Mouse (Mus musculus) limb, embryonic 10.5 days (tissue): ENCODE data around the gene Tspan5. TPM values are rescaled to one million over a fixed set of nuclear protein-coding genes. Genes with fewer than 3 reads are reported as not detected.

Experiments used
- DNase-seq: peaks from one replicate; pipeline ENCODE4 v3.0.0-alpha.2; 2017; ENCODE audit warnings: low spot score
- H3K27ac ChIP-seq: fragments of 300-500 bp; sonication (generic); 2 replicates; pipeline ENCODE4 v1.5.1; 2016; ENCODE audit warnings: mild to moderate bottlenecking
- H3K27me3 ChIP-seq: fragments of 300-500 bp; sonication (generic); 2 replicates; pipeline ENCODE4 v1.6.1; 2016; ENCODE audit warnings: low read depth, mild to moderate bottlenecking; ENCODE audit not compliant: poor library complexity, severe bottlenecking
- H3K36me3 ChIP-seq: fragments of 300-500 bp; sonication (generic); 2 replicates; pipeline ENCODE4 v1.6.1; 2016; ENCODE audit warnings: mild to moderate bottlenecking, moderate library complexity
- H3K4me1 ChIP-seq: fragments of 300-500 bp; sonication (generic); 2 replicates; pipeline ENCODE4 v1.6.1; 2016
- H3K4me3 ChIP-seq: fragments of 300-500 bp; sonication (generic); 2 replicates; pipeline ENCODE4 v1.5.1; 2016; ENCODE audit warnings: mild to moderate bottlenecking, moderate library complexity
- H3K9me3 ChIP-seq: fragments of 300-500 bp; sonication (generic); replicated peaks from 2 replicates; pipeline ENCODE4 v1.6.1; 2016; ENCODE audit warnings: mild to moderate bottlenecking
- WGBS: fragments of 180-500 bp; shearing (Covaris S2); methylation state at CpG from one replicate; pipeline ENCODE4 v1.1.7; 2016; 5-methylcytosine and 5-hydroxymethylcytosine counted together
- polyA plus RNA-seq: library from polyadenylated mRNA; unstranded; fragments of >200 nt; fragmentation: Nextera tagmentation; extraction: Ambion mirVana; gene quantifications from 2 replicates; pipeline ENCODE4 v1.2.1, GENCODE M21; 2016

The Tspan5 gene
- polyA plus RNA-seq: 14.1 and 16.6 TPM in 2 replicates

DNA sequence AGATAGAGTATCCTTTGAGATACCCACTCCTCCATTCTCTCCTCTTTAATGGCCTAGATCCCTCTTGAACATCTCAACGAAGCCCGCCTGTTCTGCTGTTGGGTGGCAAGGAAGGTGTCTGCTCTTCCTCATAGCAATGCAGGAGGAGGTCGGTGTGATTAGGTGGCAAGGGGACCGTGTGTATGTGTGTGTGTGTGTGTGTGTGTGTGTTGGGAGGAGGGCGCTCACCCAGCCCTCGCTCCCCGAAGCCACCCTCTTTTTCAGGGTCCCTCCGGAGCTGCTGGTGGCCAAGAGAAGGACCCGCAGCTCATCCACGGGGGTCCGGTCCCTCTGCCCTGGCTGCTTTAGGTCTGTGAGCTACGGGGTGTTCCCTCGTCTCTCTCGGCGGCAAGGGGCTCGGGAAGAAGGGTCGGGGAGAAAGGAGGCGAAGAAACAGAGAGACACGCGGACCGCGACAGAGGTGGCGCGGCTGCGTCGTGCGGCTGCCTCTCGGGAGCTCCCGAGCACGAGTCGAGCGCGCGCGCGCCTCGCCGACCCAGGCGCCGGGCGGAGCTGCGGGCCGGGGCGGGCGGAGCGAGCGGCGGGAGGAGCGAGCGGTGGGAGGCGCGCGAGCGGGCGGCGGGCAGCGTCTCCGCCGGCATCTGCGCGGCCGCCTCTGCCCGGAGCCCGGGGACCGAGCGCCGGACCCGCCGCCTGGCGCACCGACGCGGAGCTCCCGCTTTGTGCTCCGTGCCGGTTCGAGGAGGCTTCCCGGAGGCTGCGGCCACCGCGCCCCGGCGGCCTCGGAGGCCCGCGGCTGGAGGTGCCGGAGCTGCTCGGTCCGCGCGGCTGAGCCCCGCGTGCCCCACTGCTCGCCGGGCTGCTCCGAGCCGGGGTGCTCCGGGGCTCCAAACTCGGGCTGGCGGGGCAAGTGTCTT lies at the start of gene Tspan5:
TSS of gene Tspan5 (plus strand) at position 547 of the 917 bp plus-strand sequence.
- peak within 1 kb of the TSS; percentile 88 for H3K4me3 ChIP-seq
- peak within 1 kb of the TSS; percentile 93 for H3K27ac ChIP-seq
- peaks cover 28% of the 10 kb centered on the region for H3K4me1 ChIP-seq
- peak; percentile 82 for DNase-seq
- H3K27me3 ChIP-seq: peaks cover 17% of the 10 kb centered on the region
- H3K9me3 ChIP-seq: no peaks in the 10 kb centered on the region
- H3K36me3 ChIP-seq: no peaks in the 10 kb centered on the region
- under 1% methylated on average over 71 of the region's 100 CpGs for WGBS

DNA sequence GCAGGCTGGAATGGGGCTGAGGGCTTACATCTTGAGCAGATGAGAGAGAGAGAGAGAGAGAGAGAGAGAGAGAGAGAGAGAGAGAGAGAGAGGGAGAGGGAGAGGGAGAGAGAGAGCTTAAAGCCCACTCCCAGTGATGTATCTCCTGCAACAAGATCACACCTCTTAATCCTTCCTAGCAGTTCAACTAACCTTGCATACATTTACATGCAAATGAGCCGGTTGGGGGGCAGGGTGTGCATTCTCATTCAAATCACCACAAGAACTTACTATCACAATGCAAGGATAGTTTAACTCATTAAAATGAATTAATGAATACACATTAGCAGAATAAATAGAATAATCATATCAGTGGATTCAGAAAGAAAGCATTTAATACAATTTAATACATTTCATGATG lies 49.7 kb upstream of the Tspan5 start:
- no peaks in the 10 kb centered on the region for H3K36me3 ChIP-seq
- no peaks in the 10 kb centered on the region for H3K9me3 ChIP-seq
- no peaks in the 10 kb centered on the region for H3K4me1 ChIP-seq
- H3K4me3 ChIP-seq: no peak overlapping the region
- WGBS: 35% methylated on average over 1 of the region's 1 CpGs
- no peak for DNase-seq
- H3K27me3 ChIP-seq: no peaks in the 10 kb centered on the region
- no peak overlapping the region for H3K27ac ChIP-seq

DNA sequence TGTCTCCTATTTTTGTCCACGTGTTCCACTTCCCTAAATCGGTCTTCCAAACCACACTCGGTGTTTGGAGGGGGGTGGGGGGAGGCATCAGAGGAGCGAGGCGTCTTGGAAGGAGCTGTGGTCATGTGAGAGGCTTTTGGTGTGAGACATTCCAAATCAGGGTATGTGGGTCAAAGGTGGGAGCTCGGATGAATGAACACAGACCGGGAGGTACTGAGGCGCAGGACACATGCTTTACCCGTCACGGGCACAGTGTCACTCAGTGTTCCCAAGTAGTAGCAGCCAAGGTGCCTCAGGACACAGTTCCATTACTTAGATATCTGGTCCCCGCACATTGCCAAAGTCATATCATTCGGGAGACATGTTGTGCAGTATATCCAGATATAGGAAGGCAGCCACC lies 38.6 kb upstream of the Tspan5 start:
- Histone ChIP-seq H3K27me3 (no peaks in the 10 kb centered on the region), H3K4me3 (no peak overlapping the region), H3K27ac (no peak overlapping the region), H3K36me3 (no peaks in the 10 kb centered on the region), H3K4me1 (0 out of 2 replicates have a peak, but pooled peaks cover 3% of the 10 kb centered on the region), H3K9me3 (no peaks in the 10 kb centered on the region)
- 88% methylated on average over 12 of the region's 12 CpGs for WGBS
- no peak for DNase-seq

DNA sequence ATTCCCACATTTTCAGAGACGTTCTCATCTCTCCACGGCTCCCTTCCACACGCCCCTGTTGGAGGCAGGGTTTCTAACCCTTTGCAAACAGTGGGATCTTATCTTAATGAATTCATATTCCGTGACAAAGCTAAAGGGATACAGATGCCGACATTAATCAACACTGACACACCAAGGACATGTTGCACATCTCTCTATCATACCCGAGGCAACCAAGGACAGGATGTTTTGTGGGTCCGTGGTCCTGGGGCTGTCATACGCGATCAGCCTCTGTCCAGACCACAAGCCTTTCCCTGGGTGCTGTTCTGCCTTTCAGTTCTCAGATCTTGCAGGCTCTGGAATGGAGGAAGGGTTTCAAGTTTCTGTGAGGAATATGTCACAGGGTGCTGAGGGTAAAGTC lies 37.5 kb upstream of the Tspan5 start:
- Histone ChIP-seq H3K27me3 (no peaks in the 10 kb centered on the region), H3K9me3 (no peaks in the 10 kb centered on the region), H3K4me3 (no peak overlapping the region), H3K4me1 (0 out of 2 replicates have a peak, but pooled peaks cover 3% of the 10 kb centered on the region), H3K36me3 (no peaks in the 10 kb centered on the region), H3K27ac (no peak overlapping the region)
- WGBS: 85% methylated on average over 9 of the region's 9 CpGs
- no peak for DNase-seq

DNA sequence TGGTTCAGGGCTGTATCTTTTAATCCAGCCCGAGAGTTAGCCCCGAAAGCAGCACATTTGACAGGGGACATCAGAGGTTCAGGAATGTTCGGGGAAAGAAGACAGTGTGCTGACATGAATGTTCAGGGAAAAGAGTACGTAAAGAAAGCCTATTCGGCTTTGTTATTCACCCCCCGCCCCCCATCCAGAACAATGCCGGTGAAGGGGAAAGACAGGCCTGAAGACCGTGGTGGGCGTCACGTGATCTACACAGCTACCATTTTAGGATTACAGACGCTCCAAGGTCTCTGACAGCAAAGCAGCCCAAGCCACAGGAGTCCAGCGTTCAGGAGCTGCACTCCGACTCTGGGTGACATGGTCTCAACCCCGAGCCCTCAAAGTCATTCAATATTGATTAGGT lies 36.1 kb upstream of the Tspan5 start:
- H3K27me3 ChIP-seq: no peaks in the 10 kb centered on the region
- H3K4me1 ChIP-seq: 0 out of 2 replicates have a peak, but pooled peaks cover 3% of the 10 kb centered on the region
- no peaks in the 10 kb centered on the region for H3K36me3 ChIP-seq
- 83% methylated on average over 14 of the region's 14 CpGs for WGBS
- no peaks in the 10 kb centered on the region for H3K9me3 ChIP-seq
- DNase-seq: no peak
- no peak overlapping the region for H3K4me3 ChIP-seq
- H3K27ac ChIP-seq: no peak overlapping the region

DNA sequence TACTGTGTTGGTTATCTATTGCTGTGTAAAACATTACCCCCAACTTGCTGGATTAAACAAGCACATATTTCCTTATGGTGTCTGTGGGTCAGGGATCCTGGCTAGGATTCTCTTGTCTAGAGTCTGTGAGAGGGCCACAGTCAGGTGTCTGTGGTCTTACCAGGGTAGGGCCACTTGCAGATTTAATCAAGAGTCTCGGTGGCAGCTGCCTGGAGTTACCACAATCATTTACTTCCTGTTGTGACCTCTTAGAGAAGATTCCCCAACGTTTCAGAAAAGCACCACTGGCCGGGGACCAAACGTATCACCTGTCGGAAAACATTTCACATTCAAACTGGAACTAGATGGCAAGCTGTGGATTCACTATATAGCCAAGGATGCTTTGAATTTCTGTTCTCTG lies 32.8 kb upstream of the Tspan5 start:
- Histone ChIP-seq H3K36me3 (no peaks in the 10 kb centered on the region), H3K4me1 (no peaks in the 10 kb centered on the region), H3K4me3 (no peak overlapping the region), H3K27ac (no peak overlapping the region), H3K9me3 (no peaks in the 10 kb centered on the region), H3K27me3 (no peaks in the 10 kb centered on the region)
- 83% methylated on average over 5 of the region's 5 CpGs for WGBS
- no peak for DNase-seq

DNA sequence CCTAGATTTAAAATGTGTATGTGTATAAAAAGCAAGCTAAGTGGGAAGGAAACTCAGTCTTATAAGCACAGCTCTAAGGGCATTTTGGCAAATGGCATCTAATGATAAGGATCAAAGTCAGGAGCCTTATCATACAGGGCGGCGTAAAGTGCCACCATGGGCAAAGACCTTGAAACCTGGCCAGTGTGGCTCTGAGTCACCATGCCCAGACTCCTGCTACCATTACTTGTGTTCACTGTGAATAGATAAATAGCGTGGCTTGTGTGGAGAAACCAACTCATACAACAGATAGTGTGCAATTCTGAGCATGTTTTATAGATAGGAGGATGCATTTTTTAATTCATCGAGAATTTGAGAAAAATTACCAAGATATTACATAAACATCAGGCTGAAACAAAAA lies 30.0 kb upstream of the Tspan5 start:
- Histone ChIP-seq H3K4me3 (no peak overlapping the region), H3K27ac (no peak overlapping the region), H3K36me3 (no peaks in the 10 kb centered on the region), H3K4me1 (no peaks in the 10 kb centered on the region), H3K27me3 (no peaks in the 10 kb centered on the region), H3K9me3 (no peaks in the 10 kb centered on the region)
- no peak for DNase-seq
- 96% methylated on average over 4 of the region's 4 CpGs for WGBS

DNA sequence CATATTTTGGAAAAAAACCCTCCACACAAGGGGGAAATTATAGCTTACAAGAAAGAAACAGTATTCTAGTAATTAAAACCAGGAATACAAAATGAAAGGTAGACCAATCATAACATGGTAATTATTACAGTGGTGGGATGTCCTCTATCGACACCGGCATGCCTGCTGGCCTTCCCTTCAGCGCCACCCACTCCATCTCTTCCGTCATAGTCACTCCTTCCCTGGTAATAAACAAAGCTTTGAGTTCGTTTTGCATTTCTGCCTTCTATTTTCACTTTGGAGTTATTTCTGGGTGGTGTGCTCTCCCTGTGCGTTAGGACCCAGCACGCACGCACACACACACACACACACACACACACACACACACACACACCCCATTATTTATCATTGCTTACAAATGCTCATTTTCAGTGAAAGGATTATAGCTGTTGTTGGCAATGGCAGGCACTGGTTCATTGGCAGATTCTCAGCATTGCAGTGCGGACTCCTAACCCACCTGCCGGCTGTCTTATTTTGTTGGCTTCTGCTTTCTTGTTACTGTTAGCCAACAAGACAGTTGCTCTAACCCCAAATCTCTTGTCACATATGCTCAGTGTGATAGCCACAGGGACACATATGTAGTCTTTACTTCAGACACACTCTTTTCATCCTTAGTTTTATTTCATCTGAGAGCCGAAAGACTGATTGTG lies 29.4 kb upstream of the Tspan5 start:
- Histone ChIP-seq H3K4me3 (no peak overlapping the region), H3K27ac (no peak overlapping the region), H3K36me3 (no peaks in the 10 kb centered on the region), H3K27me3 (no peaks in the 10 kb centered on the region), H3K4me1 (no peaks in the 10 kb centered on the region), H3K9me3 (no peaks in the 10 kb centered on the region)
- no peak for DNase-seq
- WGBS: 89% methylated on average over 11 of the region's 11 CpGs

DNA sequence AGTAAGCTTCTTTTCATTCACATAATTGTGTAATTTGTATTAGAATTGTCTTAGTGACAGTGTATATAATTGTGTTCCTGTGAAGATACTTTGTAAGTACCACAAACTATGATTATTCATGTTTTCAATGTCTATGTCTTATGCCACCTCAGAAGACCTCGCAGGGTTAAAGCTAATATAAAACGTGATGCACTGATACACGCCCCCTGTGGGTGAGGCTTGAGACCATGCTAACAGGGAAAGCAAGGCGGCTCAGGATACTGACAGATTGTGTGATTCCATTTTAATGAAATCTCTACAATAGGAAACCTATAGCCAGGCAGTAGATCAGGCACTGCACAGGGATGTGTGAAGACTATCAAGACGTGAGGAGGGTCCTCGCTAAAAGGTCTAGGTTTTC lies 28.9 kb upstream of the Tspan5 start:
- H3K9me3 ChIP-seq: no peaks in the 10 kb centered on the region
- DNase-seq: no peak
- H3K4me3 ChIP-seq: no peak overlapping the region
- no peak overlapping the region for H3K27ac ChIP-seq
- no peaks in the 10 kb centered on the region for H3K27me3 ChIP-seq
- no peaks in the 10 kb centered on the region for H3K4me1 ChIP-seq
- no peaks in the 10 kb centered on the region for H3K36me3 ChIP-seq
- WGBS: 66% methylated on average over 6 of the region's 6 CpGs

DNA sequence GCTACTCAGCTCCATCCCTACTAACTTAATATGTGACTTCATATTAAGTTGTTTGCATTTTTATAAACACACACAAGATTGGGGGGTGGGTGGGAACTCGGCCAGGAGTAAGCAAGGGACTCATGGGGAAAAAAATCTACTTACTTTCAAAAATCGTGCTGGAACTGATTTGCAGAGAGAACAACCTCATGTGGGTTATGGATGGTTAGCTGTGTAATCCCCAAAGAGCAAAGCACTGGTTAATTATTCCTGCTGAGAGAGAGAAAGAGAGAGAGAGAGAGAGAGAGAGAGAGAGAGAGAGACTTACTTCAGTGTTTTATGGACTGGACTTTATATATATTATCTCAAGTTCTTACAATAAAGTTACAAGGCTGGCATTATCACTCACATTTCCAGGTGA lies 27.2 kb upstream of the Tspan5 start:
- H3K4me3 ChIP-seq: no peak overlapping the region
- WGBS: 83% methylated on average over 2 of the region's 2 CpGs
- no peak for DNase-seq

DNA sequence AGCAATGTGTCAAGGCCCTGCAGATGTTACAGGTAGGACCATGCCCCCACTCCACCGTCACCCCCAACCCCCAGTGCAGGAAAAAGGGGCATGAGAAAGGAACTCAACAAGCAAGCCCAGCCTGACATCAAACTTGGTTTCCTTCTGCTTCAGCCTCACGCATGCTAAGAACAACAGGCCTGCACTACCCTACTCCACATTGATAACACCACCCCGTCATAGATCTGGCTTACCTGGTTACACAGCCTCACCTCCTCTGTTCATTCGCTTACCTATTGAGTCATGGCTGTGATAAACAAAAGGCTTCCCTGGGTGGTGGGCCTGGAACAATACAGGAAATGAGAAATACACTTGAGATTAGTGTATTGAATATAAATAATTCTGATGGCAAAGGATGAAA lies 26.8 kb upstream of the Tspan5 start:
- DNase-seq: no peak
- Histone ChIP-seq H3K27me3 (no peaks in the 10 kb centered on the region), H3K4me3 (no peak overlapping the region), H3K36me3 (no peaks in the 10 kb centered on the region), H3K4me1 (no peaks in the 10 kb centered on the region), H3K27ac (no peak overlapping the region), H3K9me3 (no peaks in the 10 kb centered on the region)
- 86% methylated on average over 4 of the region's 4 CpGs for WGBS

More for the DNA sequence above, 27.2 kb upstream of the Tspan5 start:
- Histone ChIP-seq H3K9me3 (no peaks in the 10 kb centered on the region), H3K27ac (no peak overlapping the region), H3K27me3 (no peaks in the 10 kb centered on the region), H3K4me1 (no peaks in the 10 kb centered on the region), H3K36me3 (no peaks in the 10 kb centered on the region)

DNA sequence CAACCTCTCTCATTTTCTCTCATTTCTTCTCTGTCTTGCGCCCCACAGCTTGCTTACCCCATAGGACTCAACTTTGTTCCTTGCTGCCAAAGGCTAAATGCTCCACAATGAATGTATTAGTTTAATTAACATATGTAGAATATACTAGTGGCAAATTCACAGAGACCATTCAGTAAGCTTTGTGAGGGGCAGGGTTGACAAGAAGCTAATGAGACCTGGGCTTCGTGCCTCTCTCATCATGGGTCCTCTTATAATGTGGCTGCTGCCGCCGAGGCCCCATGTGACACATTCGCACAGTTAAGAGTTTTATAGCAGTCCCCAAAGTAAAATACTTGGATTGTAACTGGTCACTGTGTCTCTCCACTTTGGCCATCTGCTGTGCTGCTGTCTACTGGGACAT lies 25.0 kb upstream of the Tspan5 start:
- no peaks in the 10 kb centered on the region for H3K27me3 ChIP-seq
- DNase-seq: no peak

DNA sequence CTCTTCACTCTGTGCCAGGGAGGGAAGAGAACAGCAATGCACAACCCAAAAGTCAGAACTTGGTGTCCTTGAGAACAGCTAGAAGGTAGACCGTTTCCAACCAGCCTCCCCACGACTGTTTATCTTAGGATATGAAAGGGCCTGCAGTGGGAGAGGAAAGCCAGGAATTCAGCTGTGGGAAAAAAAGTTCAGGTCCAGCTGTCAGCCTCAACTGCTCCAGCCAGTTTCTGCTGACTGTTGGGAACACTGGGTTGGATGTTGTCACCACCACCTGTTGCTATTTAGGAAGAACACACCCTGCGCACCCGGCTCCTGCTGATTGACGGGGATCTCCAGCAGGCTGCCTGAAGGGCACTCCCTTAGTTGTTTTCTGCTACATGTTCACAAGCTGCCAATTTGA lies 19.8 kb upstream of the Tspan5 start:
- 84% methylated on average over 5 of the region's 5 CpGs for WGBS
- H3K27me3 ChIP-seq: no peaks in the 10 kb centered on the region

More for the DNA sequence above, 25.0 kb upstream of the Tspan5 start:
- Histone ChIP-seq H3K4me1 (no peaks in the 10 kb centered on the region), H3K27ac (no peak overlapping the region), H3K9me3 (no peaks in the 10 kb centered on the region), H3K36me3 (no peaks in the 10 kb centered on the region), H3K4me3 (no peak overlapping the region)
- WGBS: 88% methylated on average over 5 of the region's 5 CpGs

More for the DNA sequence above, 19.8 kb upstream of the Tspan5 start:
- no peaks in the 10 kb centered on the region for H3K9me3 ChIP-seq
- H3K4me1 ChIP-seq: no peaks in the 10 kb centered on the region
- H3K4me3 ChIP-seq: no peak overlapping the region
- no peaks in the 10 kb centered on the region for H3K36me3 ChIP-seq
- no peak overlapping the region for H3K27ac ChIP-seq
- DNase-seq: no peak
